7 mouse cellular contexts compared by ENCODE assay signal in the genomic region with DNA sequence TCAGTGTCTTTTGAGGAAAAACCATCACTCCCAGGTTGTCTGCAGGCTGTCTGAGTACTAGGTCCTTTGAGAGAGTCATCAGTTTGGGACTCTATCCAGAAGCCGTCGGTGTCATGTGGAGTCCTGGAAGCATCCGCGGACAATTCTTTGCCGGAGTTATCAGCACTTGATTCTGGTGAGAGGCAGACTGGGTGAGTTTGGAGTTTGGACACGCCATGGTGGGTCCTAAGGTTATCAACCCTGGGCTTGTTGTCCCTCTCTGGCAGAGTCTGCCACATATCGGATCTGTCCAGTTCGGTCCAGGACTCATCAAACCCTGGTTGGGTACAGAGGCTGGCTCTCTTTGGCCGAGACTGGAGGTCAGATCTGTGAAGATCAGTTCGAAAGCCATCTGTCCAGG. TPM values are rescaled to one million over a fixed set of nuclear protein-coding genes. Genes with fewer than 3 reads are reported as not detected.
DNase-seq lines count a peak whose midpoint lies in the region; ATAC-seq and TF ChIP-seq lines count a peak whose summit lies in the region.

No protein-coding gene starts in this region.

- no peak for TF ChIP-seq POLR2A in cerebellum, adult 2 months (IDR thresholded peaks at IDR 0.05; ENCODE audit: borderline replicate concordance, insufficient read depth, low read length)

- H3K4me1 ChIP-seq in megakaryocyte, embryonic 14.5 days = peaks cover 76% of the 10 kb centered on the region
- H3K4me1 ChIP-seq in cerebellum, adult 2 months (ENCODE audit: control insufficient read depth, insufficient read depth, low read length) = peaks cover 14% of the 10 kb centered on the region
- H3K4me1 ChIP-seq in heart, embryonic 15.5 days (replicated peaks) = peaks cover 48% of the 10 kb centered on the region
- peaks cover 76% of the 10 kb centered on the region for H3K4me1 ChIP-seq in liver, embryonic 15.5 days (replicated peaks)

- TF ChIP-seq CTCF in cerebellum, adult 2 months (IDR thresholded peaks at IDR 0.05; ENCODE audit: borderline replicate concordance, insufficient read depth, low read depth, low read length) = no peak

- H3K4me2 ChIP-seq in heart, embryonic 15.5 days = peak overlapping the region; percentile 77
- peak overlapping the region; percentile 93 for H3K4me2 ChIP-seq in liver, embryonic 15.5 days

- H3K9ac ChIP-seq in heart, embryonic 15.5 days = peak overlapping the region; percentile 89
- H3K9ac ChIP-seq in liver, embryonic 15.5 days = peak overlapping the region; percentile 81

- peak overlapping the region; percentile 65 for H3K27ac ChIP-seq in cerebellum, adult 2 months (ENCODE audit: insufficient read depth, low read length)
- peak overlapping the region; percentile 92 for H3K27ac ChIP-seq in heart, embryonic 15.5 days
- peak overlapping the region; percentile 84 for H3K27ac ChIP-seq in liver, embryonic 15.5 days (replicated peaks)

- 2% methylated on average over 10 of the region's 10 CpGs for WGBS in cerebellum, adult 2 months
- WGBS in heart, embryonic 15.5 days = 1% methylated on average over 10 of the region's 10 CpGs
- 6% methylated on average over 10 of the region's 10 CpGs for WGBS in liver, embryonic 15.5 days (ENCODE audit: insufficient replicate concordance)

- no peaks in the 10 kb centered on the region for H3K9me3 ChIP-seq in megakaryocyte, embryonic 14.5 days
- no peaks in the 10 kb centered on the region for H3K9me3 ChIP-seq in heart, embryonic 15.5 days (replicated peaks)
- H3K9me3 ChIP-seq in liver, embryonic 15.5 days (replicated peaks) = no peaks in the 10 kb centered on the region

- H3K36me3 ChIP-seq in megakaryocyte, embryonic 14.5 days (replicated peaks; ENCODE audit: low read length) = peaks cover 17% of the 10 kb centered on the region
- H3K36me3 ChIP-seq in heart, embryonic 15.5 days = no peaks in the 10 kb centered on the region
- no peaks in the 10 kb centered on the region for H3K36me3 ChIP-seq in liver, embryonic 15.5 days (replicated peaks)

- H3K4me3 ChIP-seq in megakaryocyte, embryonic 14.5 days (replicated peaks) = peak overlapping the region; percentile 97
- H3K4me3 ChIP-seq in cerebellum, adult 2 months (replicated peaks; ENCODE audit: insufficient read depth, low read depth, low read length) = peak overlapping the region; percentile 60
- peak overlapping the region; percentile 96 for H3K4me3 ChIP-seq in heart, embryonic 15.5 days
- H3K4me3 ChIP-seq in liver, embryonic 15.5 days (replicated peaks) = peak overlapping the region; percentile 85

- DNase-seq in cerebellum, adult 2 months = peak; percentile 67 to 76
- no peak for DNase-seq in ovary, postnatal 10 days (ENCODE audit: low spot score)

- no peaks in the 10 kb centered on the region for H3K27me3 ChIP-seq in megakaryocyte, embryonic 14.5 days (replicated peaks)
- H3K27me3 ChIP-seq in cerebellum, adult 2 months (ENCODE audit: control insufficient read depth, insufficient read depth, low read length) = no peaks in the 10 kb centered on the region
- H3K27me3 ChIP-seq in heart, embryonic 15.5 days = no peaks in the 10 kb centered on the region
- no peaks in the 10 kb centered on the region for H3K27me3 ChIP-seq in liver, embryonic 15.5 days

- ATAC-seq in megakaryocyte, adult 5-6 weeks (ENCODE audit: poor library complexity, severe bottlenecking) = no peak
- no peak for ATAC-seq in heart, embryonic 15.5 days (replicated peaks; ENCODE audit: insufficient number of reproducible peaks, insufficient read depth, low FRiP score, low read depth)
- ATAC-seq in liver, embryonic 15.5 days (ENCODE audit: insufficient read depth) = no peak
- ATAC-seq in monocyte, adult 5-6 weeks (replicated peaks; ENCODE audit: insufficient number of reproducible peaks, low FRiP score, low TSS enrichment, poor library complexity, severe bottlenecking) = no peak

RNA-seq across cellular contexts. Expression of a gene that starts 0.8 kb away (rescaled TPM):
- polyA plus RNA-seq in megakaryocyte, embryonic 14.5 days (2012; ENCODE audit: insufficient read depth, low replicate concordance) = 1.0 and 3.0 TPM in 2 replicates
- 1.6 and 2.7 TPM in 2 replicates for total RNA-seq in megakaryocyte, adult 5-6 weeks (2015)
- 1.6 and 4.7 TPM in 2 replicates for total RNA-seq in megakaryocyte, adult 5-6 weeks (2017)
- polyA plus RNA-seq in cerebellum, adult 2 months (2012; rRNA removed) = 12.4 and 13.2 TPM in 2 replicates
- 2.4 and 2.8 TPM in 2 replicates for polyA plus RNA-seq in heart, embryonic 15.5 days (2015; fragmentation: Nextera tagmentation; extraction: Ambion mirVana)
- polyA plus RNA-seq in liver, embryonic 15.5 days (2015; fragmentation: Nextera tagmentation; extraction: Ambion mirVana) = 1.7 and 2.1 TPM in 2 replicates
- total RNA-seq in monocyte, adult 5-6 weeks (2017) = 6.7 to 9.7 TPM (median 9.1 TPM) in 3 replicates

RNA-seq across cellular contexts. Expression of a gene that starts 5.1 kb away (rescaled TPM):
- polyA plus RNA-seq in megakaryocyte, embryonic 14.5 days (2012; ENCODE audit: insufficient read depth, low replicate concordance) = 45.5 and 46.3 TPM in 2 replicates
- 12.0 and 16.8 TPM in 2 replicates for total RNA-seq in megakaryocyte, adult 5-6 weeks (2015)
- total RNA-seq in megakaryocyte, adult 5-6 weeks (2017) = 7.5 and 15.2 TPM in 2 replicates
- polyA plus RNA-seq in cerebellum, adult 2 months (2012; rRNA removed) = 20.8 and 23.9 TPM in 2 replicates
- polyA plus RNA-seq in heart, embryonic 15.5 days (2015; fragmentation: Nextera tagmentation; extraction: Ambion mirVana) = 13.9 and 14.7 TPM in 2 replicates
- polyA plus RNA-seq in liver, embryonic 15.5 days (2015; fragmentation: Nextera tagmentation; extraction: Ambion mirVana) = 23.8 and 26.5 TPM in 2 replicates
- 7.0 to 22.6 TPM (median 19.4 TPM) in 3 replicates for total RNA-seq in monocyte, adult 5-6 weeks (2017)

RNA-seq across cellular contexts. Expression of a gene that starts 30.6 kb away (rescaled TPM):
- polyA plus RNA-seq in megakaryocyte, embryonic 14.5 days (2012; ENCODE audit: insufficient read depth, low replicate concordance) = 2.0 and 2.4 TPM in 2 replicates
- 2.8 and 4.3 TPM in 2 replicates for total RNA-seq in megakaryocyte, adult 5-6 weeks (2015)
- 2.5 and 2.6 TPM in 2 replicates for total RNA-seq in megakaryocyte, adult 5-6 weeks (2017)
- polyA plus RNA-seq in cerebellum, adult 2 months (2012; rRNA removed) = 56.7 and 64.1 TPM in 2 replicates
- 9.2 and 13.8 TPM in 2 replicates for polyA plus RNA-seq in heart, embryonic 15.5 days (2015; fragmentation: Nextera tagmentation; extraction: Ambion mirVana)
- 2.0 and 2.6 TPM in 2 replicates for polyA plus RNA-seq in liver, embryonic 15.5 days (2015; fragmentation: Nextera tagmentation; extraction: Ambion mirVana)
- total RNA-seq in monocyte, adult 5-6 weeks (2017) = 1.2 to 2.5 TPM (median 2.1 TPM) in 3 replicates

RNA-seq across cellular contexts. Expression of a gene that starts 31.6 kb away (rescaled TPM):
- 467 and 2,125 TPM in 2 replicates for polyA plus RNA-seq in megakaryocyte, embryonic 14.5 days (2012; ENCODE audit: insufficient read depth, low replicate concordance)
- 110 and 125 TPM in 2 replicates for total RNA-seq in megakaryocyte, adult 5-6 weeks (2015)
- 51.9 and 68.6 TPM in 2 replicates for total RNA-seq in megakaryocyte, adult 5-6 weeks (2017)
- 158 and 173 TPM in 2 replicates for polyA plus RNA-seq in cerebellum, adult 2 months (2012; rRNA removed)
- 111 and 166 TPM in 2 replicates for polyA plus RNA-seq in heart, embryonic 15.5 days (2015; fragmentation: Nextera tagmentation; extraction: Ambion mirVana)
- 79.3 and 89.6 TPM in 2 replicates for polyA plus RNA-seq in liver, embryonic 15.5 days (2015; fragmentation: Nextera tagmentation; extraction: Ambion mirVana)
- total RNA-seq in monocyte, adult 5-6 weeks (2017) = 29.2 to 37.2 TPM (median 29.4 TPM) in 3 replicates

RNA-seq across cellular contexts. Expression of a gene that starts 32.1 kb away (rescaled TPM):
- 1.0 and 2.3 TPM in 2 replicates for polyA plus RNA-seq in megakaryocyte, embryonic 14.5 days (2012; ENCODE audit: insufficient read depth, low replicate concordance)
- 4.0 and 8.5 TPM in 2 replicates for total RNA-seq in megakaryocyte, adult 5-6 weeks (2015)
- 0.51 and 0.73 TPM in 2 replicates for total RNA-seq in megakaryocyte, adult 5-6 weeks (2017)
- polyA plus RNA-seq in cerebellum, adult 2 months (2012; rRNA removed) = 17.9 and 18.8 TPM in 2 replicates
- polyA plus RNA-seq in heart, embryonic 15.5 days (2015; fragmentation: Nextera tagmentation; extraction: Ambion mirVana) = 2.6 and 3.1 TPM in 2 replicates
- polyA plus RNA-seq in liver, embryonic 15.5 days (2015; fragmentation: Nextera tagmentation; extraction: Ambion mirVana) = 0.79 and 1.0 TPM in 2 replicates
- 0.53 to 4.7 TPM (median 1.0 TPM) in 3 replicates for total RNA-seq in monocyte, adult 5-6 weeks (2017)
